In the genomic region with DNA sequence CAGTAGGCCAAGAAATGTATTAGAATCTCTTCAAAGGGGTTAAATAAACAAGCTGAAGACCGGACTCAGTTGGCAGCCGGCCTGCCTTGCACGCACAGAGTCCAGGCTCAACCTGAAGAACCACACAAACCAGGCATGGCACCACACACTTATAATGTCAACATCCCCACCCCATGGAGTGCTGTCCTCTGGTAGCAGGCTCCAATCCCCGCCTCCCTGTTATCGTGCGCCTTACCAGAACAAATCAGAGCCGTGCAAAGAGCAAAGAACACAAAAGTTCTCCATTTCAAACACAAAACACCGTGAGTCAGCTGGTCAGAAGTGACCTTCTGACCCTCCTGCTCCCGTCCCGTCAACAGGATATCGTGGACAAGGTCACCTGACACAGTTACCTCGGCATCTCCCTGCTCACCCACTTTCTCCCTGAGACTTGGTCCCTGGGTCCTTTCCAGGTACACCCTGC, we compare ENCODE assay signal across 8 mouse cellular contexts. TPM values are rescaled to one million over a fixed set of nuclear protein-coding genes. Genes with fewer than 3 reads are reported as not detected.
DNase-seq lines count a peak whose midpoint lies in the region; ATAC-seq and TF ChIP-seq lines count a peak whose summit lies in the region.

No protein-coding gene starts in this region.

- intact Hi-C loops in heart, postnatal 25 days (cut with DNase I) = loop anchor here (2.0 kb wide), 1 partner anchor 19 kb away; no protein-coding TSS in a partner anchor

- H3K9ac ChIP-seq in kidney, embryonic 16.5 days (replicated peaks; ENCODE audit: low read length) = no peak overlapping the region
- no peak overlapping the region for H3K9ac ChIP-seq in lung, embryonic 16.5 days (ENCODE audit: low read length)

- peaks cover 47% of the 10 kb centered on the region for H3K36me3 ChIP-seq in heart, embryonic 10.5 days
- peaks cover 27% of the 10 kb centered on the region for H3K36me3 ChIP-seq in kidney, embryonic 16.5 days (ENCODE audit: insufficient read depth, low read length)
- peaks cover 14% of the 10 kb centered on the region for H3K36me3 ChIP-seq in lung, embryonic 16.5 days (ENCODE audit: control insufficient read depth, insufficient read depth, low read length)
- H3K36me3 ChIP-seq in thymus, adult 2 months (ENCODE audit: control insufficient read depth, insufficient read depth, low read length) = peaks cover 18% of the 10 kb centered on the region

- no peak for TF ChIP-seq CTCF in thymus, adult 2 months (IDR thresholded peaks at IDR 0.05; ENCODE audit: borderline replicate concordance, control insufficient read depth, extremely low read depth, insufficient read depth, low read length, poor library complexity)

- peak overlapping the region; percentile 16; the same call in 1 of the 2 replicates for H3K27ac ChIP-seq in heart, embryonic 10.5 days
- H3K27ac ChIP-seq in kidney, embryonic 16.5 days (ENCODE audit: low read length) = 0 out of 2 replicates have a peak overlapping the region, but pooled peaks have one; percentile 18
- H3K27ac ChIP-seq in lung, embryonic 16.5 days (ENCODE audit: low read length) = peak overlapping the region; percentile 68
- no peak overlapping the region for H3K27ac ChIP-seq in thymus, adult 2 months (ENCODE audit: control insufficient read depth, insufficient read depth, low read length)

- no peaks in the 10 kb centered on the region for H3K9me3 ChIP-seq in heart, embryonic 10.5 days
- H3K9me3 ChIP-seq in kidney, embryonic 16.5 days (ENCODE audit: low read length) = no peaks in the 10 kb centered on the region
- no peaks in the 10 kb centered on the region for H3K9me3 ChIP-seq in lung, embryonic 16.5 days (ENCODE audit: control insufficient read depth, low read length)

- no peak overlapping the region for H3K4me2 ChIP-seq in kidney, embryonic 16.5 days (replicated peaks; ENCODE audit: low read depth, low read length)
- no peak overlapping the region for H3K4me2 ChIP-seq in lung, embryonic 16.5 days (ENCODE audit: low read depth, low read length)

- ATAC-seq in kidney, embryonic 16.5 days (ENCODE audit: low FRiP score, low TSS enrichment) = no peak
- peak; percentile 92 for ATAC-seq in lung, embryonic 16.5 days (ENCODE audit: low read depth)
- ATAC-seq in monocyte, adult 5-6 weeks (replicated peaks; ENCODE audit: insufficient number of reproducible peaks, low FRiP score, low TSS enrichment, poor library complexity, severe bottlenecking) = no peak

- DNase-seq in heart, embryonic 10.5 days (ENCODE audit: low spot score) = no peak
- DNase-seq in heart, postnatal 25 days (ENCODE audit: low spot score) = no peak
- DNase-seq in adrenal gland, adult 8-10 months = peak; percentile 53
- DNase-seq in thymus, adult 2 months = no peak
- no peak for DNase-seq in left cerebral cortex, adult 8-10 months (ENCODE audit: low spot score in 2 of 2)

- H3K27me3 ChIP-seq in heart, embryonic 10.5 days (ENCODE audit: insufficient read depth, poor library complexity, severe bottlenecking) = no peaks in the 10 kb centered on the region
- H3K27me3 ChIP-seq in kidney, embryonic 16.5 days (ENCODE audit: insufficient read depth, low read length) = no peaks in the 10 kb centered on the region
- H3K27me3 ChIP-seq in lung, embryonic 16.5 days (ENCODE audit: control insufficient read depth, insufficient read depth, low read depth, low read length) = no peaks in the 10 kb centered on the region
- H3K27me3 ChIP-seq in thymus, adult 2 months (ENCODE audit: control insufficient read depth, insufficient read depth, low read length) = no peaks in the 10 kb centered on the region

- no peak overlapping the region for H3K4me3 ChIP-seq in heart, embryonic 10.5 days
- no peak overlapping the region for H3K4me3 ChIP-seq in kidney, embryonic 16.5 days (ENCODE audit: low read length)
- H3K4me3 ChIP-seq in lung, embryonic 16.5 days (ENCODE audit: low read length) = no peak overlapping the region
- no peak overlapping the region for H3K4me3 ChIP-seq in thymus, adult 2 months (ENCODE audit: control insufficient read depth, insufficient read depth, low read length)

- TF ChIP-seq POLR2A in thymus, adult 2 months (IDR thresholded peaks at IDR 0.05; ENCODE audit: control insufficient read depth, extremely low read depth, insufficient read depth, low read length, poor library complexity) = no peak

- WGBS in heart, embryonic 10.5 days = 53% methylated on average over 12 of the region's 12 CpGs
- 46% methylated on average over 12 of the region's 12 CpGs for WGBS in kidney, embryonic 16.5 days
- 18% methylated on average over 12 of the region's 12 CpGs for WGBS in lung, embryonic 16.5 days
- 93% methylated on average over 12 of the region's 12 CpGs for WGBS in thymus, adult 2 months

- peaks cover 31% of the 10 kb centered on the region for H3K4me1 ChIP-seq in heart, embryonic 10.5 days
- H3K4me1 ChIP-seq in kidney, embryonic 16.5 days (ENCODE audit: insufficient read depth, low read length) = peaks cover 15% of the 10 kb centered on the region
- H3K4me1 ChIP-seq in lung, embryonic 16.5 days (replicated peaks; ENCODE audit: control insufficient read depth, insufficient read depth, low read length) = peaks cover 16% of the 10 kb centered on the region
- no peaks in the 10 kb centered on the region for H3K4me1 ChIP-seq in thymus, adult 2 months (replicated peaks; ENCODE audit: control insufficient read depth, insufficient read depth, low read length)

RNA-seq across cellular contexts. Expression of a gene that starts 24.2 kb away (rescaled TPM):
- 6.0 and 8.4 TPM in 2 replicates for polyA plus RNA-seq in heart, embryonic 10.5 days (2016; fragmentation: Nextera tagmentation; extraction: Ambion mirVana)
- 10 to 100 TPM; 27.3 to 29.7 TPM for total RNA-seq in heart, postnatal 25 days (2021)
- total RNA-seq in adrenal gland, adult 8-10 months (2022) = 10 to 100 TPM; 53.0 to 94.3 (median 63.4) TPM
- 9.3 and 10.5 TPM in 2 replicates for polyA plus RNA-seq in kidney, embryonic 16.5 days (2015; fragmentation: Nextera tagmentation; extraction: Ambion mirVana)
- polyA plus RNA-seq in lung, embryonic 16.5 days (2015; fragmentation: Nextera tagmentation; extraction: Ambion mirVana) = 6.9 and 7.4 TPM in 2 replicates
- polyA plus RNA-seq in thymus, adult 2 months (2012; rRNA removed) = 63.4 and 84.1 TPM in 2 replicates
- 39.8 to 81.5 TPM (median 48.1 TPM) in 3 replicates for total RNA-seq in monocyte, adult 5-6 weeks (2017)
- total RNA-seq in left cerebral cortex, adult 8-10 months (2022) = 10 to 100 TPM; 57.2 to 66.6 (median 62.1) TPM
